Mouse (Mus musculus): Measurements from ENCODE around the gene Muc13. TPM values are rescaled to one million over a fixed set of nuclear protein-coding genes. Genes with fewer than 3 reads are reported as not detected.

Muc13 gene
- polyA plus RNA-seq (2012; ENCODE audit: insufficient read depth, low replicate concordance), result 11.6 and 21.1 TPM in 2 replicates

DNA sequence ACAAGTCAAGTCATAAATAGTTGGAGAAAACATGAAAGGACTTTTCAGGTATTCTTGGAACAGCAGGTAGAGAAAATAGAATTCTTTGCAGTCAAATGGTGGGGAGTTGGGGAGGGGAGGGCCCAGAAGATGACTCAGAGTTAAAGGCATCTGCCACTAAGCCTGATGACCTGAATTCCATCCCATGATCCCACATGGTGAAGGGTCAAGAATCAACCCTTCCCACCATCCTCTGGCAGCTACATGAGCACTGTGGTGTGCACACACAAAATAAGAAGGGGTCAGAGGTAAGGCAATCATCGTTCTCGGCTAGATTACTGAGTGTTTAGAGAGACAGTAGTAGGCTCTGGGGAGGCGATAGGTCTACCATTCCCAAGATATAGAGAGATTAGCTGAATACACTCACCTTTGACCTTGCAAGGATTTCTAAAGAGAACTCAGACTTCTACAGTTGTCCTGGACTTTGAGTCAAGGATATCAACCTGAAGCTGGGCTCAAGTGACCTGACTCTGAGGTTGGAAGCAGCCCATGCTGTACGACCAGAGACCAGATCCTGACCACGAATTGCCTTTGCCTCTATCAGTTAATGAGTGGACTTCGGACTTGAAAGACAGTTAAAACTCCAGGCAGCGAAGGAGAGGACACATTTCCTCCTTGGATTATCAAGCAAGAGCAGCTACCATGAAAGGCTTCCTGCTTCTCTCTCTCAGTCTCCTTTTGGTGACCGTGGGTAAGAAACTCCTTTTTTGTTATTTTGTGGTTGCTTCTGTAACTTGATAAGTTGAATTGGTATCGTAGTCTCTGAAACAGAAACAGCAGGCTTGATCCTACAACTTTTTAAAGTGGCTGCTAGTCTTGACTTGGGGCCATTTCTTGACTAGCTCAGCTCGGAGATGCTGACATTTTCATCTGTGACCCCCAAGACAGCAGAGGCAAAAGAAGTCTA is at the start of gene Muc13:
TSS of gene Muc13 (plus strand) at position 192 of the 946 bp plus-strand sequence.
- Histone ChIP-seq H3K36me3 (replicated peaks; ENCODE audit: low read length) (peaks cover 48% of the 10 kb centered on the region), H3K9me3 (no peaks in the 10 kb centered on the region), H3K27me3 (replicated peaks) (no peaks in the 10 kb centered on the region), H3K4me3 (replicated peaks) (peak within 1 kb of the TSS; percentile 91), H3K4me1 (peaks cover 78% of the 10 kb centered on the region)
- TF ChIP-seq FLI1 (IDR thresholded peaks at IDR 0.05; ENCODE audit: low read length), result no peak
- no peak; the same call in 2 of the 3 replicates for TF ChIP-seq GATA1 (IDR thresholded peaks at IDR 0.05; ENCODE audit: borderline replicate concordance, low read length)

DNA sequence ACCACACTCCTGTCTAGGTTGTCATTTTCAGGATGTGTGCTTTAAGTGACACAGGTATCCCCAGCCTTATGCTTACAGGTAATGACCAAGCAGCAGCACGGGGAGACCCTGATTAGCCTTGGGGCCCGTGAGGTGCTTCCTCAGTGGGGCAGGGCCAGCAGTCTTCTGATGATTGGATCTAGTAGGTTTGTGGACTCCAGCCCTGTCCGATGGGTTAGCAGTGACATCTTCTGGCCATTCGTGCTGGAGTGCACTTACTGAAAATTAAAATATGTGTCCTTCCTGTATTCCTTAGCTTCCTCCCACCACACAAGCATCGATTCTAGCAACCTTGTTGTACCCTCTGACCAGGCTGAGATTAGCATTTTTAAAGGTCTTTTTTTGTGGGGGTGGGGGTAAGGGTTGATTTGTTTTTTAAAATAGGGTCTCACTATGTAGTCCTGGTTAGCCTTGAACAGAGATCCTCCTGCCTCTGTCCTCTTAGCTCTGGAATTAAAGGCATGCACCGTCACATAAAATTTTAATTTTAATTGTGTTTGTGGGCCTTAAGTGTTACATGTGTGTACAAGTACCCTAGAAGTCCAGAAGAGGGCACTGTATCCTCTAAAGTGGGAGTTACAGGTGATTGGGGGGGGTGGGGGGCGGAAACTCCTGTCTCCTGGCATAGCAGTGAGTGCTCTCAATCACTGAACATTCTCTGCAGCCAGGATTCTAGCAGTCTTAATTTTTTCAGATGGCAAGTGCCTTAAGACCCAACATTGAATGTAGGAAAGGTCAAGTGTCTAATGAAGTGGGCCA is 49.0 kb upstream of the Muc13 start:
- H3K4me1 ChIP-seq, result peaks cover 58% of the 10 kb centered on the region
- TF ChIP-seq GATA1 (IDR thresholded peaks at IDR 0.05; ENCODE audit: borderline replicate concordance, low read length) (no peak), FLI1 (IDR thresholded peaks at IDR 0.05; ENCODE audit: low read length) (no peak)
- H3K9me3 ChIP-seq, result no peaks in the 10 kb centered on the region
- H3K27me3 ChIP-seq (replicated peaks), result peaks cover 1% of the 10 kb centered on the region
- H3K4me3 ChIP-seq (replicated peaks), result no peak overlapping the region
- peaks cover 3% of the 10 kb centered on the region for H3K36me3 ChIP-seq (replicated peaks; ENCODE audit: low read length)

DNA sequence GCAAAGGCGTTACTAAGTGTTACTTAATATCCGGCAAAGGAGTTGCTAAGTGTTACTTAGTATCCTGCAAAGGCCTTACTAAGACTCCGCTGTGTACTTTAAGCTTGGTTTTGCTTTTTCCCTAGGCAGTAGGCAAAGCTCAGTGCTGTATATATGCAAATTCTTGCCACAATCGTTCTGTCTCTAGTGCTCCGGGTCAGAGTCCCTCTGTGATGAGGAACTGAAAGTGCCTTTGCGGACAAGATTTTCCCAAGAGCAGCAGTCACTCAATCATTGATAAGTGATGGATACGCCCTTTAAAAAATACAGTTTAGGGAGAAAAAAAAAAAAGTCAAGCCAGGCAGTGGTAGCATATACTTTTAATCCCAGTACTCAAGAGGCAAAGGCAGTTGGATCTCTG is 48.4 kb upstream of the Muc13 start:
- TF ChIP-seq GATA1 (IDR thresholded peaks at IDR 0.05; ENCODE audit: borderline replicate concordance, low read length), result no peak
- TF ChIP-seq FLI1 (IDR thresholded peaks at IDR 0.05; ENCODE audit: low read length), result no peak
- Histone ChIP-seq H3K4me3 (replicated peaks) (no peak overlapping the region), H3K4me1 (peaks cover 60% of the 10 kb centered on the region), H3K27me3 (replicated peaks) (peaks cover 1% of the 10 kb centered on the region), H3K36me3 (replicated peaks; ENCODE audit: low read length) (peaks cover 3% of the 10 kb centered on the region), H3K9me3 (no peaks in the 10 kb centered on the region)

DNA sequence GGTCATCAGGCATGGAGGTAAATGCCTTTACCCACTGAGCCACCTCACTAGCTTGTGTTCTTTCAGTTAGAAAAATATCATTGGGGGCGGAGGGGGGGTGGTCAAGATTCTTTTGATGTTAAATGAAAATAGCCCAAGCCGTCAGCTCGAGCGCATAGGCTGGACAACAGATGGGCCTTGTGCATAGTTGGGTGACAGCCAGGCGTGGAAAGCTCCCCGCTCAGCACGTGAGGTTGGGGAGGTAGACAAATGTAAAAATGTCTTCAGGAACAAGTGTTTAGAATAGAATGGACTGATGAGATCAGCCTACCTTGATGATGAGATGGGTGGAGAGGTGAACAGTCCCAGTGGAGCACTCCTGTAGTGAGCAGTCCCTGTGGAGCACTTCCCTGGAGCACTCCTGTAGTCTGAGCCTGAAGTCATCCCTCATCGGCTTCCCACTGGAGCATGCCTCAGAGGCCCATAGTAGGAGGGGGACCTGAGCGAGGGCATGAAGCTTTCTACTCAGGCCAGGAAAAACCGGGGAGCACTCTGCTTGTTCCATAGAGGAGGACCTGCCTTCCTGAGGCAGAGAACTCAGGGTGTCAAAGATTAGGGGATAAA is 47.7 kb upstream of the Muc13 start:
- Histone ChIP-seq H3K4me1 (peaks cover 58% of the 10 kb centered on the region), H3K9me3 (no peaks in the 10 kb centered on the region), H3K27me3 (replicated peaks) (peaks cover 1% of the 10 kb centered on the region), H3K4me3 (replicated peaks) (no peak overlapping the region), H3K36me3 (replicated peaks; ENCODE audit: low read length) (peaks cover 3% of the 10 kb centered on the region)
- TF ChIP-seq FLI1 (IDR thresholded peaks at IDR 0.05; ENCODE audit: low read length) (no peak), GATA1 (IDR thresholded peaks at IDR 0.05; ENCODE audit: borderline replicate concordance, low read length) (no peak)

DNA sequence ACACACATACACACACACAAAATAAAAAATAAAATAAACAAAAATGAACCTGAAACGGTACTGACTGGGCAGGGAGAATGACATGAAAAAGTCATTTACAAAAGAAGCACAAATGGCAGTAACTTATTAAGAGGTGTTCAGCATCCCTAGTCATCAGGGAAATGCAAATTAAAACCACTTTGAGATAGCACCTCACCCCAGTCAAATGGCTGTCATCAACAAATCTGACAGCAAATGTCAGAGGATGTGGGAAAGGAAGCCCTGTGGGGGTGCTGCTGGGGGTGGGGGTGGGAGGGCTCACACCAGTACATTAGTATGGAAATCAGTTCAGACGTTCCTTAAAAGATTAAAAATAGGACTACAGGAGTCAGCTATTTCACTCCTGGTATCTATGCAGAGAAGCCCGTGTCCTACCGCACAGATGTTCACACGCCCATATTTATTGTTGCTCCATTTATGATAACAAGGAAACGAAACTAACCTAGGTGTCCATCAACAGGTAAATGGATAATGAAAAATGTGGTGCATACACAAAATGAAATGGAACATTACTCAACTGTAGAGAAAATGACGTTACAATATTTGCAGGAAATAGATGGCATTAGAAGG is 46.4 kb upstream of the Muc13 start:
- TF ChIP-seq GATA1 (IDR thresholded peaks at IDR 0.05; ENCODE audit: borderline replicate concordance, low read length) (no peak), FLI1 (IDR thresholded peaks at IDR 0.05; ENCODE audit: low read length) (no peak)
- peaks cover 53% of the 10 kb centered on the region for H3K4me1 ChIP-seq
- peaks cover 3% of the 10 kb centered on the region for H3K36me3 ChIP-seq (replicated peaks; ENCODE audit: low read length)
- no peaks in the 10 kb centered on the region for H3K27me3 ChIP-seq (replicated peaks)
- no peaks in the 10 kb centered on the region for H3K9me3 ChIP-seq
- H3K4me3 ChIP-seq (replicated peaks), result no peak overlapping the region

DNA sequence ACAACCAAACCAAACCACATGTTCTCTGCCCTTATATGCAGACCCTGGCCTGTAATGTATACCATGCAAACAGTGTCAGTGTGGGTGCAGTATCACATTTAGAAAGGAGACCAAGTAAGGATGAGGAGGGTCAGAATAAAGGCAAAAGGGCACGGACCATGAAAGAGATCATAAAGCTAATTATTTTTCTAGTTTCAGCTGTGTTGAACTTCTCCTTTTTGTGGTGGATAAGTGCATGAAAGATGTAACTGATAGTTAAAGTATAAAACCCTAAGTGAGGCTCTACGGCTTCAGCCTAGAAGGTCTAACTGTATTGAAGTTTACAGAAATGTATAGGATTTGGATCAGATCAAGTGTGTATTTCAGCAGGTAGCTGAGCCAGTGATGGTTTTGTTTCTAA is 45.8 kb upstream of the Muc13 start:
- TF ChIP-seq GATA1 (IDR thresholded peaks at IDR 0.05; ENCODE audit: borderline replicate concordance, low read length), result no peak
- no peak for TF ChIP-seq FLI1 (IDR thresholded peaks at IDR 0.05; ENCODE audit: low read length)
- Histone ChIP-seq H3K4me3 (replicated peaks) (no peak overlapping the region), H3K36me3 (replicated peaks; ENCODE audit: low read length) (peaks cover 3% of the 10 kb centered on the region), H3K9me3 (no peaks in the 10 kb centered on the region), H3K27me3 (replicated peaks) (no peaks in the 10 kb centered on the region), H3K4me1 (peaks cover 55% of the 10 kb centered on the region)

DNA sequence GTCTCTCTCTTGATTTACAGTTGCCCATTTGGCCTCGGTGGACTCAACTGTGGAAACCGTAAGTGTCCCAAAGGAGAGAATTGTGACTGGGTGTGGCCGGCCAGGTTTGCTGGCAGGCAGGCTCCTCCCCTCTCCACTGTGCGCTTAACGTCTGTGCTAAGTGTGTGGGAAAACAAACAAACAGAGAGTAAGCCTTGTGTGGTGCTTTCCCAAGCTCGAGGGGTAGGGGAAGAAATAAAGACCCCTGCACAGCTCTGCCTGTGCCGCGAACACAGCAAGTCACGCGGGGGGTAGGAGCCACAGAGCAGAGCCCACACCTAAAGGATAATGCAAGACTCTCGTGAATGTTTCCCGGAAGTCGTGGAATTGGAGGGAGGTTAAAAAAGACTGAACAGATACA is 42.7 kb upstream of the Muc13 start:
- no peak for TF ChIP-seq FLI1 (IDR thresholded peaks at IDR 0.05; ENCODE audit: low read length)
- no peak for TF ChIP-seq GATA1 (IDR thresholded peaks at IDR 0.05; ENCODE audit: borderline replicate concordance, low read length)
- no peaks in the 10 kb centered on the region; the same call in 1 of the 2 replicates for H3K9me3 ChIP-seq
- H3K4me1 ChIP-seq, result peaks cover 58% of the 10 kb centered on the region
- peaks cover 7% of the 10 kb centered on the region for H3K36me3 ChIP-seq (replicated peaks; ENCODE audit: low read length)
- H3K4me3 ChIP-seq (replicated peaks), result peak overlapping the region; percentile 92
- H3K27me3 ChIP-seq (replicated peaks), result no peaks in the 10 kb centered on the region

DNA sequence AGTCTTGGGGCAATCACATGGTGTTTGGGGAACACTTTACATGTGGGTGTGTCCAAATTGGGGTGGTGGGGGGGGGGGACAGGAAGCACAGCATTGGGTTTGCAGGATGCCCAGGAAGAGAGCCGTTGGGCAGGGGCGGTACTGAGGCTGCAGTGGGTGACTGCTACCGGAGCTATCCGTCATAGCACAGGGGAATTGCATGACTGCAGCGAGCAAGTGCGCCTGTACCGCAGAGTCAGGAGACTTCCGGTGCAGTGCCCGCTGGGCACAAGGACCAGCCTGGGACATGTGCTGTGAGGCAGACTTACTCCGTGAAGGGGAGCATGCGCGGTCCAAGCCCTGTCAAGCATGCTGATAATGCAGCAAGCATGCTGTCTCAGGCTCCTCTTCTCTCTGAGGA is 42.2 kb upstream of the Muc13 start:
- Histone ChIP-seq H3K4me1 (peaks cover 59% of the 10 kb centered on the region), H3K9me3 (no peaks in the 10 kb centered on the region; the same call in 1 of the 2 replicates), H3K36me3 (replicated peaks; ENCODE audit: low read length) (peaks cover 4% of the 10 kb centered on the region), H3K27me3 (replicated peaks) (no peaks in the 10 kb centered on the region), H3K4me3 (replicated peaks) (peak overlapping the region; percentile 92)
- TF ChIP-seq FLI1 (IDR thresholded peaks at IDR 0.05; ENCODE audit: low read length) (peak; percentile 78; the same call in 1 of the 2 replicates), GATA1 (IDR thresholded peaks at IDR 0.05; ENCODE audit: borderline replicate concordance, low read length) (no peak)
